Mouse (Mus musculus): Measurements from ENCODE around the gene Dner.

- TF ChIP-seq POLR2A (IDR thresholded peaks at IDR 0.05; ENCODE audit: low read depth, low read length) (no peak), CTCF (IDR thresholded peaks at IDR 0.05; ENCODE audit: extremely low read depth, insufficient read length, insufficient replicate concordance, low read depth, low read length) (no peak)
Measured at GRCm38 (mm10) chr1:84366553-84366952, 329.5 kb downstream of the Dner start.
